Mouse (Mus musculus) liver, adult 2 months (tissue): ENCODE results near the gene Rrp8. TPM values are rescaled to one million over a fixed set of nuclear protein-coding genes. Genes with fewer than 3 reads are reported as not detected.

Source experiments
- DNase-seq: peaks from one replicate; pipeline ENCODE4 v3.0.0-alpha.2; 2011; ENCODE audit warnings: low read depth, low spot score; ENCODE audit errors: extremely low read depth
- H3K27ac ChIP-seq: fragments of 200-500 bp; replicated peaks from 2 replicates; pipeline ENCODE4 v1.5.1; 2012; ENCODE audit warnings: low read depth, mild to moderate bottlenecking, control low read depth, inconsistent platforms, low read length; ENCODE audit not compliant: insufficient read depth
- H3K27me3 ChIP-seq: fragments of 200-500 bp; 2 replicates; pipeline ENCODE4 v1.6.1; 2012; ENCODE audit warnings: mild to moderate bottlenecking, moderate library complexity, low read length, inconsistent platforms; ENCODE audit not compliant: control insufficient read depth, insufficient read depth
- H3K36me3 ChIP-seq: fragments of 200-500 bp; 2 replicates; pipeline ENCODE4 v1.6.1; 2012; ENCODE audit warnings: low read length, inconsistent platforms; ENCODE audit not compliant: control insufficient read depth, insufficient read depth
- H3K4me1 ChIP-seq: fragments of 200-500 bp; 2 replicates; pipeline ENCODE4 v1.6.1; 2011; ENCODE audit warnings: low read length; ENCODE audit not compliant: control insufficient read depth, insufficient read depth
- H3K4me3 ChIP-seq: fragments of 200-500 bp; 2 replicates; pipeline ENCODE4 v1.5.1; 2011; ENCODE audit warnings: low read depth, mild to moderate bottlenecking, control low read depth, low read length, moderate library complexity; ENCODE audit not compliant: insufficient read depth
- H3K79me2 ChIP-seq: fragments of 200-500 bp; 2 replicates; pipeline ENCODE4 v1.6.1; 2012; ENCODE audit warnings: inconsistent platforms, mild to moderate bottlenecking, low read length, moderate library complexity; ENCODE audit not compliant: control insufficient read depth, insufficient read depth
- H3K9ac ChIP-seq: fragments of 200-500 bp; 2 replicates; pipeline ENCODE4 v1.6.1; 2012; ENCODE audit warnings: low read depth, mild to moderate bottlenecking, control low read depth, inconsistent platforms, low read length
- CTCF ChIP-seq: fragments of 200-500 bp; IDR thresholded peaks from 2 replicates; pipeline ENCODE4 v1.5.1; 2011; ENCODE audit warnings: low read depth, low read length, control low read depth
- POLR2A ChIP-seq: fragments of 200-500 bp; IDR thresholded peaks from 2 replicates; pipeline ENCODE4 v1.6.1; 2011; ENCODE audit warnings: low read length, control low read depth; ENCODE audit not compliant: insufficient read depth; ENCODE audit errors: extremely low read depth
- WGBS: fragments of 180-500 bp; shearing (Covaris S2); methylation state at CpG from one replicate; pipeline ENCODE4 v1.1.7; 2018; 5-methylcytosine and 5-hydroxymethylcytosine counted together
- polyA plus RNA-seq: library from polyadenylated mRNA; depleted of rRNA; stranded (reverse); fragments of >200 nt; gene quantifications from 2 replicates; pipeline ENCODE4 v1.2.3, GENCODE M21; 2012
- total RNA-seq: library from RNA; depleted of rRNA; stranded (reverse); fragments of >200 nt; gene quantifications from 2 replicates; pipeline ENCODE4 v1.2.3, GENCODE M21; 2014

Rrp8 gene
- total and polyA plus RNA-seq, 2 experiments, result 4.9 to 5.9 TPM

DNA sequence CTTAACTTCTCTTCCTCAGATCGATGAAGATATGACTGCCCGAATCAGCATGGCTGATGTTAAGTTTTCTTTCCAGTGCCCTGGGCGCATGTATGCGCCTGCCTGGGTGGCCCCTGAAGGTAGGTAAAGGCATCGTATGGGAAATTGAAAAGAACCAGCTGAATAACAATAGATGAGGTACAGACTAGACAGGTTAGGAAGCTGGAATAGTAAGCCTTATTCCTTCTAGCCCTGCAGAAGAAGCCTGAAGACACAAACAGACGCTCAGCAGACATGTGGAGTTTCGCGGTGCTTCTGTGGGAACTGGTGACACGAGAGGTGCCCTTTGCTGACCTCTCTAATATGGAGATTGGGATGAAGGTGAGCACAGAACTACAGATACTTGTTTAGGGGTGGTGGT is 4.8 kb upstream of the Rrp8 start:
- Histone ChIP-seq H3K4me1 (peaks cover 5% of the 10 kb centered on the region; the same call in 1 of the 2 replicates), H3K4me3 (no peak overlapping the region)

DNA sequence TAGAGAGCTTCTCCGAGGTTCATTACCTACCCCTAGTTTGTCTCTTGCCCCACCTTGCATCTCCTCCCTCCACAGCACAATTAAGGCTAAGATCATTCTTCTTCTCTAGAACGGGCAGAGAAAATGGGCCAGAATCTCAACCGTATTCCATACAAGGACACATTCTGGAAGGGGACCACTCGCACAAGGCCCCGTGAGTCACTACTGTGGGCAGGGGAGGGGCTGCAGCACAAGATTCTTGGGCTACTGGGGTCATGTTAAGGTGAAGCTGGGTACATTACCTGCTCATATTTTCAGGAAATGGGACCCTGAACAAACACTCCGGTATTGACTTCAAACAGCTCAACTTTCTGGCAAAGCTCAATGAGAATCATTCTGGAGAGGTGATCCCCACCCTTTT is 3.7 kb upstream of the Rrp8 start:
- no peak for DNase-seq
- peaks cover 5% of the 10 kb centered on the region; the same call in 1 of the 2 replicates for H3K4me1 ChIP-seq
- H3K9ac ChIP-seq, result no peak overlapping the region
- H3K36me3 ChIP-seq, result peaks cover 21% of the 10 kb centered on the region
- H3K79me2 ChIP-seq, result peaks cover 9% of the 10 kb centered on the region; the same call in 1 of the 2 replicates
- TF ChIP-seq POLR2A (no peak), CTCF (no peak)
- WGBS, result 87% methylated on average over 6 of the region's 6 CpGs
- no peaks in the 10 kb centered on the region for H3K27me3 ChIP-seq
- H3K27ac ChIP-seq, result no peak overlapping the region
- H3K4me3 ChIP-seq, result no peak overlapping the region

More for the DNA sequence above, 4.8 kb upstream of the Rrp8 start:
- TF ChIP-seq POLR2A (no peak), CTCF (no peak)
- no peak for DNase-seq
- H3K27ac ChIP-seq, result no peak overlapping the region
- H3K27me3 ChIP-seq, result no peaks in the 10 kb centered on the region
- peaks cover 5% of the 10 kb centered on the region; the same call in 1 of the 2 replicates for H3K79me2 ChIP-seq
- peaks cover 28% of the 10 kb centered on the region for H3K36me3 ChIP-seq
- no peak overlapping the region for H3K9ac ChIP-seq
- WGBS, result 92% methylated on average over 9 of the region's 9 CpGs

DNA sequence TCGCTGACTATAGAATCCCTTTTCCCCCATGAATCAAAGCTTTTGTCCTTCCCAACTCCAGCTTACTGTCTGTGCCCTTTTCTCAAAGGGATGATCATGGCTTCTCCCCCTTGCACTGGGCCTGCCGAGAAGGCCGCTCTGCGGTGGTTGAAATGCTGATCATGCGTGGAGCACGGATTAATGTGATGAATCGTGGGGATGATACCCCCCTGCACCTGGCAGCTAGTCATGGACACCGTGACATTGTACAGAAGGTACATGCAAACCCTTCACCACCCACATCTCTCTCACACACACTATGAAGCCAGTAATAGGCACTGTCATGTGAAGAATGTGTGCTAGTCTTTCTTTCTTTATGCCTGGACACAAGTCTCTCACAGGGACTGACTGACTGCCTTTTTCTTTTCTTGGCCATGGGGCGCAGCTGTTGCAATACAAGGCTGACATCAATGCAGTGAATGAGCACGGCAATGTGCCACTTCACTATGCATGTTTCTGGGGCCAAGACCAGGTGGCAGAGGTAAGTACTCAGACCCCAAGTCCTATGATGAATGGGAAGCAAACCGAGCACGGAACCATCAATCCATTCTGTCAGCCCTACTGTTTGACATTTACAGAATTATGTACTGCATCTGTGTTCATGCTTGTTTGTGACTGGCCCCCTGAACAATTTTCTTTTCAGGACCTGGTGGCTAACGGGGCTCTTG is 3.1 kb upstream of the Rrp8 start:
- Histone ChIP-seq H3K79me2 (peaks cover 9% of the 10 kb centered on the region; the same call in 1 of the 2 replicates), H3K4me1 (peaks cover 7% of the 10 kb centered on the region; the same call in 1 of the 2 replicates), H3K36me3 (peaks cover 19% of the 10 kb centered on the region), H3K4me3 (no peak overlapping the region), H3K27me3 (no peaks in the 10 kb centered on the region), H3K9ac (no peak overlapping the region), H3K27ac (no peak overlapping the region)
- WGBS, result 92% methylated on average over 13 of the region's 13 CpGs
- no peak for DNase-seq
- TF ChIP-seq CTCF (no peak), POLR2A (no peak)

DNA sequence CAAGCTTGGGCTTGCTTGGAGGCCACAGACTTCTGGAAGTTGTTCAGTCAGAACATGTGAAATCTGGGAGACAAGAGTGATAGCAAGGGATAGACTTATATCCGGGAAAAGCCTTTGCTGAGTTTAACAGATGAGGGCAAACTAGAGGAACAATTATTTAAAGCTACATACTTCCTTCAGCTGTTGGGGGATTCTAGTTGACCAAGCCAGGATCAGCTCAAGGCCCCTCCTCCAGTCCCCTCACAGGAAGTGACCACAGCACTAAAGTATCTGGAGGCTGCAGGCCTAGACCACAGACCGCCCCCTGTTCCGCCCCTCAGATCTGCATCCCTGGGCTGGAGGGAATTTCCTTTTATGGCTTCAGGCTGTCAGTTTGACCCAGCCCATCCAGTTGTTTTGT is 1.8 kb upstream of the Rrp8 start:
- Histone ChIP-seq H3K27me3 (no peaks in the 10 kb centered on the region), H3K79me2 (peaks cover 8% of the 10 kb centered on the region; the same call in 1 of the 2 replicates), H3K36me3 (peaks cover 23% of the 10 kb centered on the region), H3K27ac (peak overlapping the region; percentile 67), H3K4me3 (no peak overlapping the region), H3K4me1 (peaks cover 9% of the 10 kb centered on the region; the same call in 1 of the 2 replicates), H3K9ac (0 out of 2 replicates have a peak overlapping the region, but pooled peaks have one; percentile 17)
- peak; percentile 34 for DNase-seq
- TF ChIP-seq POLR2A, result no peak
- no peak for TF ChIP-seq CTCF
- WGBS, result 62% methylated on average over 3 of the region's 3 CpGs

DNA sequence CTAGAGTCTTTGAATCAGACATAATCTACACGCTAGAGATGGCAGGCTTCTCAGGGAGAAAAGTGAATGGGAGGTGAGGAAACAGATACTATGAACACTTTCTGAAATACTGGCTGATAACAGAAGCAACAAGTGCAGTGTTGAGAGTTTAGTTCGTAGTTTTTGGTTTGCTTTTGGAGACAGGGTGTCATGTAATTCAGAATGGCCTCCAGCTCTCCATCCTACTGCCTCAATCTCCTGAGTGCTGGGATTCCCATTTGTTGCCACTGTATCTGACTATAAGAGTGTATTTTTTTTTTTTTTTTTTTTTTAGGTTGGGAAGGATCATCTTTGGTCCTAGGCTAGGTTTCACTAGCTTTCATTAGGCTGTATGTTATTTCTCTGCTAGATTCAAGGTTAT is 1.1 kb upstream of the Rrp8 start:
- peaks cover 28% of the 10 kb centered on the region for H3K36me3 ChIP-seq
- no peak for TF ChIP-seq POLR2A
- no peak for TF ChIP-seq CTCF
- WGBS, result 77% methylated on average over 2 of the region's 2 CpGs
- H3K27ac ChIP-seq, result no peak overlapping the region
- no peak for DNase-seq
- no peaks in the 10 kb centered on the region for H3K27me3 ChIP-seq
- no peak overlapping the region for H3K4me3 ChIP-seq
- no peak overlapping the region for H3K9ac ChIP-seq
- peaks cover 5% of the 10 kb centered on the region; the same call in 1 of the 2 replicates for H3K79me2 ChIP-seq
- H3K4me1 ChIP-seq, result peaks cover 7% of the 10 kb centered on the region; the same call in 1 of the 2 replicates

DNA sequence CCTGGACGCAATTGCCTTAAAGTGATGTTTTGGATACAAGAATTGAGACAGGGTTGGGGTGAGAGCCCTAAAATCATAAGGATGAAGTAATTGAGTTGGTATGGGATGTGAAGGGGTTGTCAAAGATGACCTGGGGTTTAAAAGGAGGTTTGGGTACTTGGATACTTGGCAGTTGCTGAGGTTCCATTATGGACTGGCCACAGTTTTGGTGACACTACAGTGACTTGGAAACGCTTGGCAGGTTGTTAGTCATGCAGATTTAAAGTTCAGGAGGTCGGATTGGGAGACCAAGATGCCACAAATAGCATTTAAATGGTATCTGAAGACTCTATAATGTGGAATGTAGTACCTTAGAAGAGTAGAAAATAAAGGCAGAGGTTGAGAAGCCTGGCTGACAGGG is 463 bp upstream of the Rrp8 start:
- peaks cover 5% of the 10 kb centered on the region; the same call in 1 of the 2 replicates for H3K79me2 ChIP-seq
- 5% methylated on average over 3 of the region's 3 CpGs for WGBS
- H3K27me3 ChIP-seq, result no peaks in the 10 kb centered on the region
- peaks cover 33% of the 10 kb centered on the region for H3K36me3 ChIP-seq
- peaks cover 6% of the 10 kb centered on the region; the same call in 1 of the 2 replicates for H3K4me1 ChIP-seq
- TF ChIP-seq CTCF, result no peak
- TF ChIP-seq POLR2A, result no peak
- H3K27ac ChIP-seq, result peak overlapping the region; percentile 40
- peak; percentile 19 for DNase-seq
- H3K4me3 ChIP-seq, result peak overlapping the region; percentile 83
- peak overlapping the region; percentile 51 for H3K9ac ChIP-seq
